Mouse (Mus musculus) heart, postnatal 0 days (tissue): ENCODE measurements around the gene Glp1r.

ENCODE experiments used
- CTCF ChIP-seq: IDR thresholded peaks from 2 replicates; pipeline ENCODE4 v1.5.1; 2016; ENCODE audit warnings: antibody characterized with exemption, control low read depth, low read depth
- EP300 ChIP-seq: IDR thresholded peaks from 2 replicates; pipeline ENCODE4 v1.6.1; 2016; ENCODE audit warnings: antibody characterized with exemption, low read depth

DNA sequence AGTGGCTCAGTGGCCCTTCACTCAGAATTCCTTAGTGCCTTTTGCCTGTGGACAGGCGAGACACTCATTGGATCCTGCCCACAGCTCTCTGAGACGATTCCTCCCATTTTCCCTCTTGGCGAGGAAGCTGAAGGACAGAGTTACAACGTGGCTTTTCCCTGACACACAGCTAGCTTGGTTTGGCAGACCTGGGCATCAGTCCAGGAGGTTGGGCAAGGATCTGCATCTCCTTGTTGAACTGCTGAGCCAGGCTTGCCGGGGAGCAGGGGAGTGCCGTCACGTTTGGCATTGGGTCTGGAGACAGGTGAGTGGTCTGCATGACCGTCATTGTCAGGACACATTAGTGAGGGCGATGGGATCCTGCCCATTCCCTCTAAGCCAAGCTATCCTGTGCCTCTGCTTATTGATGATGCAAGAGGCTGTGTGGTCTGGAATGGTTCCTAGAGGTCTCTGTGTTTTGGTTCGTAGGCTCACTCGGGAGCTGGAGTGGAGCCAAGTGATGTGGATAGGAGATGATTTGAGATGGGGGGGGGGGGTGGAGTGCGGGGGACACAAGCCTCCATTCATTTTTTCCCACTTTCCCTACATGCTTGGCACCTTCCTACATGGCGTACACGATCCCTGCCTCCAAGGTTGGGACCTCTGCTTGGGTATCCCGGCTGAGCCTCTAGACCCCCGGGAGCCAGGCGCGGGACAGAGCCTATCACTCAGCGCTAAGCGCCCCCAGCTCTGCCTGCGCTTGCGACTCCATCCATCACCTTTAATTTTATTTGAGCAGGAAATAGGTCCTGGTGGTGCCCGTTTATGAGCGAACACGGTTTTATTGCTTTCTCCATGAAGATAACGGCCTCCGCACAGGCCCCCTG, 9.5 kb downstream of the Glp1r start:
- TF ChIP-seq CTCF = no peak
- no peak for TF ChIP-seq EP300
